Mouse (Mus musculus): ENCODE results near the gene Prkcd. TPM values are rescaled to one million over a fixed set of nuclear protein-coding genes. Genes with fewer than 3 reads are reported as not detected.
A peak's percentile ranks its signal among the peaks of the same experiment; 100 is the strongest.

The Prkcd gene
- total RNA-seq, 2 experiments from 2014 or later = 71.8 to 118 TPM

- ATAC-seq (replicated peaks; ENCODE audit: poor library complexity) = peak; percentile 72
Measured at GRCm38 (mm10) chr14:30577303-30578062, 48.5 kb downstream of the Prkcd start.

GRCm38 (mm10) chr14:30576260-30576659 lies 49.8 kb downstream of the Prkcd start:
- peak; percentile 23 for ATAC-seq (replicated peaks; ENCODE audit: poor library complexity)

- no peak for ATAC-seq (replicated peaks; ENCODE audit: poor library complexity)
Measured at GRCm38 (mm10) chr14:30575791-30576190, 50.2 kb downstream of the Prkcd start.

- peak; percentile 72 for ATAC-seq (replicated peaks; ENCODE audit: poor library complexity)
Measured at GRCm38 (mm10) chr14:30573983-30574584, 51.9 kb downstream of the Prkcd start.

- no peak for ATAC-seq (replicated peaks; ENCODE audit: poor library complexity)
Measured at GRCm38 (mm10) chr14:30573235-30573634, 52.8 kb downstream of the Prkcd start.

GRCm38 (mm10) chr14:30572253-30572652 lies 53.8 kb downstream of the Prkcd start:
- ATAC-seq (replicated peaks; ENCODE audit: poor library complexity) = no peak

- no peak for ATAC-seq (replicated peaks; ENCODE audit: poor library complexity)
Measured at GRCm38 (mm10) chr14:30570303-30570702, 55.7 kb downstream of the Prkcd start.

GRCm38 (mm10) chr14:30568016-30568415 lies 58.0 kb downstream of the Prkcd start:
- ATAC-seq (replicated peaks; ENCODE audit: poor library complexity) = no peak

GRCm38 (mm10) chr14:30566317-30566716 lies 59.7 kb downstream of the Prkcd start:
- no peak for ATAC-seq (replicated peaks; ENCODE audit: poor library complexity)

- ATAC-seq (replicated peaks; ENCODE audit: poor library complexity) = peak; percentile 47
Measured at GRCm38 (mm10) chr14:30564451-30564850, 61.6 kb downstream of the Prkcd start.

GRCm38 (mm10) chr14:30562343-30562742 lies 63.7 kb downstream of the Prkcd start:
- ATAC-seq (replicated peaks; ENCODE audit: poor library complexity) = no peak

- peak; percentile 90 for ATAC-seq (replicated peaks; ENCODE audit: poor library complexity)
Measured at GRCm38 (mm10) chr14:30561470-30562187, 64.4 kb downstream of the Prkcd start.

GRCm38 (mm10) chr14:30560803-30561389 lies 65.1 kb downstream of the Prkcd start:
- no peak for ATAC-seq (replicated peaks; ENCODE audit: poor library complexity)

- ATAC-seq (replicated peaks; ENCODE audit: poor library complexity) = no peak
Measured at GRCm38 (mm10) chr14:30559321-30559850, 66.6 kb downstream of the Prkcd start.

GRCm38 (mm10) chr14:30557730-30558129 lies 68.3 kb downstream of the Prkcd start:
- no peak for ATAC-seq (replicated peaks; ENCODE audit: poor library complexity)

- ATAC-seq (replicated peaks; ENCODE audit: poor library complexity) = no peak
Measured at GRCm38 (mm10) chr14:30556651-30557050, 69.4 kb downstream of the Prkcd start.

- ATAC-seq (replicated peaks; ENCODE audit: poor library complexity) = peak; percentile 40
Measured at GRCm38 (mm10) chr14:30553185-30553584, 72.8 kb downstream of the Prkcd start.

- no peak for ATAC-seq (replicated peaks; ENCODE audit: poor library complexity)
Measured at GRCm38 (mm10) chr14:30551981-30552380, 74.0 kb downstream of the Prkcd start.

- no peak for ATAC-seq (replicated peaks; ENCODE audit: poor library complexity)
Measured at GRCm38 (mm10) chr14:30551509-30551908, 74.5 kb downstream of the Prkcd start.

GRCm38 (mm10) chr14:30550232-30551070 lies 75.6 kb downstream of the Prkcd start:
- ATAC-seq (replicated peaks; ENCODE audit: poor library complexity) = no peak
